Mouse (Mus musculus) hindbrain, embryonic 16.5 days (tissue): Measurements from ENCODE around the gene Fezf2. TPM values are rescaled to one million over a fixed set of nuclear protein-coding genes. Genes with fewer than 3 reads are reported as not detected.

Experiments
- ATAC-seq: fragments of 200-750 bp; cut with Nextera tagmentation; 2 replicates; pipeline ENCODE4 v1.8.0; 2017; ENCODE audit warnings: moderate TSS enrichment, moderate library complexity
- H3K27ac ChIP-seq: fragments of 300-500 bp; sonication (generic); 2 replicates; pipeline ENCODE4 v1.5.1; 2014; ENCODE audit warnings: low read depth, mild to moderate bottlenecking, control low read depth, low read length, moderate library complexity
- H3K27me3 ChIP-seq: fragments of 300-500 bp; sonication (generic); replicated peaks from 2 replicates; pipeline ENCODE4 v1.6.1; 2014; ENCODE audit warnings: low read length; ENCODE audit not compliant: control insufficient read depth, insufficient read depth
- H3K36me3 ChIP-seq: fragments of 300-500 bp; sonication (generic); 2 replicates; pipeline ENCODE4 v1.6.1; 2014; ENCODE audit warnings: mild to moderate bottlenecking, low read length, moderate library complexity, mixed read lengths; ENCODE audit not compliant: control insufficient read depth, insufficient read depth
- H3K4me1 ChIP-seq: fragments of 300-500 bp; sonication (generic); 2 replicates; pipeline ENCODE4 v1.6.1; 2014; ENCODE audit warnings: low read depth, low read length; ENCODE audit not compliant: control insufficient read depth, insufficient read depth
- H3K4me2 ChIP-seq: fragments of 300-500 bp; sonication (generic); 2 replicates; pipeline ENCODE4 v1.6.1; 2014; ENCODE audit warnings: mild to moderate bottlenecking, low read length, control low read depth, moderate library complexity
- H3K4me3 ChIP-seq: fragments of 300-500 bp; sonication (generic); 2 replicates; pipeline ENCODE4 v1.5.1; 2014; ENCODE audit warnings: mild to moderate bottlenecking, low read length, control low read depth, moderate library complexity
- H3K9ac ChIP-seq: fragments of 300-500 bp; sonication (generic); 2 replicates; pipeline ENCODE4 v1.6.1; 2014; ENCODE audit warnings: low read depth, mild to moderate bottlenecking, control low read depth, low read length, moderate library complexity
- H3K9me3 ChIP-seq: fragments of 300-500 bp; sonication (generic); 2 replicates; pipeline ENCODE4 v1.6.1; 2014; ENCODE audit warnings: mild to moderate bottlenecking, low read length, moderate library complexity; ENCODE audit not compliant: control insufficient read depth
- WGBS: fragments of 180-500 bp; shearing (Covaris S2); extraction: QIAGEN DNeasy Blood & Tissue Kit; methylation state at CpG from one replicate; pipeline ENCODE4 v1.1.7; 2014; 5-methylcytosine and 5-hydroxymethylcytosine counted together
- polyA plus RNA-seq: library from polyadenylated mRNA; unstranded; fragments of >200 nt; fragmentation: Nextera tagmentation; extraction: Ambion mirVana; gene quantifications from 2 replicates; pipeline ENCODE4 v1.2.1, GENCODE M21; 2015

Fezf2 gene
- polyA plus RNA-seq, 1 experiment from 2014 or later = 0.06 TPM

- 90% methylated on average over 7 of the region's 7 CpGs for WGBS
- Histone ChIP-seq H3K9ac (no peak overlapping the region), H3K27ac (no peak overlapping the region), H3K4me2 (no peak overlapping the region), H3K36me3 (no peaks in the 10 kb centered on the region), H3K4me3 (no peak overlapping the region), H3K9me3 (no peaks in the 10 kb centered on the region), H3K27me3 (no peaks in the 10 kb centered on the region), H3K4me1 (no peaks in the 10 kb centered on the region)
- ATAC-seq = no peak
Measured at GRCm38 (mm10) chr14:12296391-12296790, 51.6 kb downstream of the Fezf2 start.

Other genes starting within 250 kb of the Fezf2 start
- gene Gm49355, start 64.2 kb downstream of the Fezf2 start, polyA plus RNA-seq = 0.19 and 0.27 TPM in 2 replicates
- 39.1 and 42.3 TPM in 2 replicates for gene 3830406C13Rik, start 64.0 kb downstream of the Fezf2 start, polyA plus RNA-seq